Mouse (Mus musculus) olfactory bulb, adult 2 months (tissue): ENCODE results near the gene Taf3. TPM values are rescaled to one million over a fixed set of nuclear protein-coding genes. Genes with fewer than 3 reads are reported as not detected.

ENCODE experiments used
- H3K27ac ChIP-seq: fragments of 200-500 bp; 2 replicates; pipeline ENCODE4 v1.5.1; 2012; ENCODE audit warnings: low read depth, low read length; ENCODE audit not compliant: insufficient read depth
- H3K4me1 ChIP-seq: fragments of 200-500 bp; 2 replicates; pipeline ENCODE4 v1.6.1; 2012; ENCODE audit warnings: low read length; ENCODE audit not compliant: control insufficient read depth, insufficient read depth
- H3K4me3 ChIP-seq: fragments of 200-500 bp; 2 replicates; pipeline ENCODE4 v1.5.1; 2012; ENCODE audit warnings: mild to moderate bottlenecking, low read depth, low read length, moderate library complexity; ENCODE audit not compliant: insufficient read depth
- CTCF ChIP-seq: fragments of 200-500 bp; IDR thresholded peaks from 2 replicates; pipeline ENCODE4 v1.5.1; 2012; ENCODE audit warnings: low read depth, mild to moderate bottlenecking, low read length, moderate library complexity; ENCODE audit not compliant: insufficient read depth
- POLR2A ChIP-seq: fragments of 200-500 bp; IDR thresholded peaks from 2 replicates; pipeline ENCODE4 v1.6.1; 2012; ENCODE audit warnings: mild to moderate bottlenecking, low read depth, low read length, moderate library complexity; ENCODE audit not compliant: insufficient read depth
- WGBS: fragments of 180-500 bp; shearing (Covaris S2); methylation state at CpG from one replicate; pipeline ENCODE4 v1.1.7; 2018; 5-methylcytosine and 5-hydroxymethylcytosine counted together
- polyA plus RNA-seq: library from polyadenylated mRNA; stranded (reverse); fragments of >200 nt; gene quantifications from 2 replicates; pipeline ENCODE4 v1.2.4, GENCODE M21; 2012; ENCODE audit warnings: low replicate concordance; ENCODE audit not compliant: missing spikeins, insufficient read depth, insufficient read length

Gene Taf3
- polyA plus RNA-seq, 1 experiment = not detected

GRCm38 (mm10) chr2:9871798-9872197 is 176.6 kb downstream of the Taf3 start:
- H3K4me1 ChIP-seq = no peaks in the 10 kb centered on the region; the same call in 1 of the 2 replicates
- H3K27ac ChIP-seq = no peak overlapping the region
- TF ChIP-seq POLR2A = no peak
- no peak for TF ChIP-seq CTCF
- no peak overlapping the region for H3K4me3 ChIP-seq
- WGBS = 66% methylated on average over 6 of the region's 6 CpGs

- TF ChIP-seq CTCF = no peak
- no peak for TF ChIP-seq POLR2A
- WGBS = 63% methylated on average over 4 of the region's 4 CpGs
- H3K4me3 ChIP-seq = no peak overlapping the region
- no peaks in the 10 kb centered on the region; the same call in 1 of the 2 replicates for H3K4me1 ChIP-seq
- H3K27ac ChIP-seq = no peak overlapping the region
These were observed 177.2 kb downstream of the Taf3 start for GRCm38 (mm10) chr2:9871141-9871716.

- TF ChIP-seq POLR2A (no peak), CTCF (no peak)
- Histone ChIP-seq H3K4me1 (no peaks in the 10 kb centered on the region), H3K27ac (no peak overlapping the region), H3K4me3 (no peak overlapping the region)
- 88% methylated on average over 12 of the region's 12 CpGs for WGBS
These were observed 181.1 kb downstream of the Taf3 start for GRCm38 (mm10) chr2:9867092-9867825.

Other genes starting within 250 kb of the Taf3 start
- gene 4930412O13Rik, start 167.3 kb downstream of the Taf3 start, polyA plus RNA-seq = not detected in 2 replicates
- gene 9230102O04Rik, start 159.1 kb downstream of the Taf3 start, polyA plus RNA-seq = not detected in 2 replicates
- not detected in 2 replicates for gene Gata3, start 158.6 kb downstream of the Taf3 start, polyA plus RNA-seq
- gene Atp5c1, start 31.9 kb upstream of the Taf3 start, polyA plus RNA-seq = 349 TPM in 1 of 2 replicates, not detected in the other
- gene Kin, start 32.0 kb upstream of the Taf3 start, polyA plus RNA-seq = not detected in 2 replicates
- gene Itih2, start 82.8 kb upstream of the Taf3 start, polyA plus RNA-seq = not detected in 2 replicates
- not detected in 2 replicates for gene Itih5, start 105.0 kb upstream of the Taf3 start, polyA plus RNA-seq